Mouse (Mus musculus) heart, postnatal 4 days (tissue): Measurements from ENCODE around the gene Scarb1. TPM values are rescaled to one million over a fixed set of nuclear protein-coding genes. Genes with fewer than 3 reads are reported as not detected.

Experiments
- DNase-seq: peaks from one replicate; pipeline ENCODE4 v3.0.0; 2021
- total RNA-seq, 2 experiments: library from RNA; stranded (reverse); gene quantifications; 2 replicates each; pipeline ENCODE4 v1.2.3; 2021

Scarb1 gene
- total RNA-seq, 2 experiments from 2014 or later: 65.7 to 67.0 TPM

DNA sequence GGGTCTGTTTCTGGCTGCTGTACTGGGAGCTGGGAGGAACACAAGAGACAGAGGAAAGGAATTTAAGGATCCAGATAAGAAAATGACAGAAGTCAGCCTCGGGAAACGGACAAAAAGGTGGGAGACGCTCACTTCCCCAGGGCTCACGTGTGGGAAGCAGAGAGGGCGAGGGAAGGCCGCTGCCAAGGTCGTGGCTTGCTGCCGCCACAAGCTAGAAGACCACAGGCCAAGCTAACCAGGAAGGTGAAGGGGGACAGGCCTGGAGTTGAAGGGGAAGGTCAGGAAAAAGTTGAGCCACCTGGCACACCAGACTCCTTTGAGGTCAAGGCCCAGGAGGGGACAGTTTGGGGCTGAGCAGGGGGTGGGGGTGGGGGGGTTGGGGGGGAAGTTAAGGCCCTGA, 10.2 kb downstream of the Scarb1 start:
- DNase-seq: no peak

DNA sequence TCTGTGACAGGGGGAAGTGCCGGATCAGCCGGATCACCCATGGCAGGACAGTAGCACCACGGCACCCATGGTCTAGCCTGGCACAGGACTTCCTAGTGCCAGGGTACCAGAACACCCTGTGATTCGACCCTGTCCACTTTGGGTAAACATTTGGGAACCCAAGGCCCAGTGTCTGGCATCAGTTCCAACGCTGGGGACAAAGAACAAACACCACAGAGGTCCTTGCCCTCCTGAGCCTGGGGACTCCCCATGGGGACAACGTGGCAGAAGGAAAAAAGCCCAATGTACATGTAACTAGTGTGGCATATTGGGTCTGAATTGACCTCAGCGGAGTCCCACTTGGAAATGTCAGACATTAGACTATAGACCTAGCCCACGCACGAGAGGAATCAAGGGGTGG, 10.7 kb downstream of the Scarb1 start:
- DNase-seq: no peak

DNA sequence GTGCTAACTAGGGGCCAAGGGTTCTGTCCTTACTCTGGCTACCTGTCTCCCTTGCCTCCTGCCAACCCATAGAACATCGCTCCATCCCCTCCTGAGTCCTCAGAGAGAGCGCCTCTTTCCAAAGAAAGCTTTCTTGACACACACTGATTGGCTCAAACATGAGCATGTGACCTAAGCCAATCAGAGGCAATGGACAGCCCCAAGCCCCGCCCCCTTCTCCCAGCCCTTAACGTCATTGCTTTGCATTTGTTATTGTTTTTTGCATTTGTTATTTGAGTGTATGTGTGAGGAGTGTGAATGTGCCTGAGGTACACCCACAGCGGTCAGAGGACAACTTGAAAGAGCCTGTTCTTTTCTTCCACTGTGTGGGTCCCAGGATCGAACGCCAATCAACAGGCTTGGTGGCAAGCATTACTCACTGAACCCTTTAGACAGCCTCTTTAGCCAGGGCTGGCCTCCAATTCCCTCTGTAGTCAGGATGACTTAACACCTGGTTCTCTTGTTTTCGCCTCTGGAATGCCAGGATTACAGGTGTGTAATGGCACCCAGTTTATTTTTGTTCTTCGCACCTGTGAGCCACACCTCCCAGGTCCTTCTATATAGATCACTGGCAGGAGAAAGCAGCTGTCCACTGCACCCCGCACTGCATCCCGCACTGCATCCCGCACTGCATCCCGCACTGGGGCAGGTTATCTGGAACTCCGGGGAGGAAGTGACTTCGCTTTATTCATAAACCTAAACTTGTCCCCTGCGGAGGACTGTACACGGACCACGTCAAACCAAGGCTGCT, 13.1 kb downstream of the Scarb1 start:
- no peak for DNase-seq

DNA sequence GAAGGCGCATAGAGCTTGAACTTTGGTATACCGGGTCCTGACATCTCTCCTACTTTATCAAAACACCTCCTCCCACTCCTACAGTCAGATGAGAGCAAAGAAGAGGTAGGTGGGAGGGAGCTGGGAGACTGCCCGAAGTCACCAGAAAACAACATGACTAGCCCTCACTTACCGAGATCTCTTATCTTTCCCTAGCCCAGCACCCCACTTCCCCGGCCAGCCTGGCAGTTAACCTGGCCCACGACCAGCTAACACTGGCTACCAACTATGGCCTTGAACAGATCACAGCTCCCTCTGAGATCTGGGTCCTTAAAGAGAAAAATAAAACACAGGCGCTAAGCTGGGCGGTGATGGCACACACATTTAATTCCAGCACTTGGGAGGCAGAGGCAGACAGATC, 14.5 kb downstream of the Scarb1 start:
- DNase-seq: no peak

DNA sequence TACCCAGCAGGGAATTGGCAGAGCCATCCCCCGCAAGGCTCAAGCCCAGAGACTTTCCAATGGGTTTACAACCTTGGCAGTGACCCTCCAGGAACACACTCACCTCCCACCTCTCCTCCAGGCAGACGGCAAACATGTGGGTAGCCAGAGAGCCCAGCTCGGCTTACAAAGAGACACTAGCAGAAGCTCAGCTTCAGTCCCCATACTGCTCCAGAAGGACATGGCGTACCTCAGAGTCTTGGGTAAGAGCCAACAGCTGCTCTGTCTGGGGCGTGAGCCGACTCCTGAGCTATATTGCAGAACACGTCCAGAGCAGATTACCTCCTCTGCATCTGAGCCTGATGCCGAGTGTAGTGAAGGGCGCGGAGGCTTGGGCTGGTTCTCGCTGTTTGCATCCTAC, 15.0 kb downstream of the Scarb1 start:
- peak; percentile 44 for DNase-seq

DNA sequence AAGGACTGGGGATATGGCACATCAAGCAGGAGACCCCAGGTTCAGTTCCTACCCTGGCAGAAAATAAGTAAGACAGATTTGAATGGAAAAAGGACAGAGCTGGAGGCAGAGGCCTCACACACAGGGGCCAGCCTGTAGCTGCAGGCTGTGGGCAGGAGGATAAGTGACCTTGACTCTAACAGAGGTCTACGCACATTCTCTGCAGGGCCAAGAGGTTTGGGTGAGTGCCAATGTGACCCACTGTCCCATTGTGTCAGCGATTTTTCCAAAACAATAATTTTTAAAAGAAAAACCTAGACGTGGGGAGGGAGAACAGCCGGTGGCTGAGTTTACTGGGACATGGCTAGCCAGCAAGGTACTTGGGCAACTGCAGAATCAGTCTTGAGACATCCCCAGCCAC, 15.6 kb downstream of the Scarb1 start:
- DNase-seq: peak; percentile 39

DNA sequence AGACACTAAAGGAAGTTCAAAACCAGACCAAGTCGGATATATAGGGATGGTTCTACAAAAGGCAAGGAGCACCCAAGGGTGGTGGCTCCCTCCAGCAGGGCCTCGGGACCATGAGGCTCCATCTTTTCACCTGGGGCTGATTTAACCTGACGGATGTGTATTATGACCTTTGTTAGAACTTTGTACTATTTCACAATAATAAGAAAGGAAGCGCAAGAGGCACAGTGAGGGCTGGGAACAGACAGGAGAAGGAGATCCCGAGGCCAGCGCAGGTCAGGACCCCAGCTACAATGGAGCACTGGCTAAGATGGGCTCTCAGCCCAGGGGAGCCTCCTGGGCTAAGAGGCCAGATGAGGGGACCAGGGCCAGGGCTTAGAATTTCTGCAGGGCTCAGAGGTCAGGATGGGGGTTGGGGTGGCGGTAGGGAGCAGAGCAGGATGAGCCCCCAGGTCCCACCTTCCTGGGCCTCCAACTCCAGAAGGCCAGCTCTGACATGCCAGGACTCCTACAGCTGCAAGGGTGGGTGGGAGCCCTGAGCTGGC, 16.9 kb downstream of the Scarb1 start:
- DNase-seq: no peak

DNA sequence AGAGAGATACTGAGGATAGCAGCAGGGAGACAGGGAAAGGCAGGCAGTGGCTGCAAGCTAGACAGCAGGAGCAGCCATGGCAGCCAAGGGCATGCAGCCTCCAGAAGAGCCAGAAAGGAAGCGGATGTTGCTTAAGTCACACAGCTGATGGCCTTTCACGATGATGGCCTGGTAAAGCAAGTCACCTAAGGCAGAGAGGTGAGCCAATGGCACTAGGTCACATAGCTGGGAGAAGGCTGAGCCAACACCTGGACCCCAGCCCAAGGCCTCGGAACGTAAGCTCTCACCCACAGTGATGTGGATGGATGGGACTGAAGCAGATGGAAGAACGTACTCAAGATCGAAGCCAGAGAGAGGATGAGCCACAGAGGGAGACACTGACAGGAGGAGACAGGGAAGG, 17.8 kb downstream of the Scarb1 start:
- DNase-seq: no peak

DNA sequence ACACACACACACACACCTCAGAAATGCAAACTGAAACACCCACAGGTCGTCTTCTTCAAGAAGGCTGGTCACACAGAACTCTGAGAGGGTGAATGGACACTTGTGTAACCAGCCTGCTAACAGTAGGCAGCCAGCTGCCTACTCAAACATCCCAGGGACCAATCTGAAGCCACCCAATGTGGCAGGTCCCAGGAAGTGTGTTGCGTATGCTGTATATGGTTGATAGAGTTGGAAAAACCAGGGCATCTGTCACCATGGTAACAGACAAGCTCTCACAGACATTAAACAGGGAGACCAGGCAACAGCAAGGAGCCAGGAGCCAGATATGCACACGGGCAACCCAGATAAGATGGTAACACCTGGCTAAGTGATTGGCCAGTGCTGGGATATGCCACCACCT, 19.1 kb downstream of the Scarb1 start:
- no peak for DNase-seq

DNA sequence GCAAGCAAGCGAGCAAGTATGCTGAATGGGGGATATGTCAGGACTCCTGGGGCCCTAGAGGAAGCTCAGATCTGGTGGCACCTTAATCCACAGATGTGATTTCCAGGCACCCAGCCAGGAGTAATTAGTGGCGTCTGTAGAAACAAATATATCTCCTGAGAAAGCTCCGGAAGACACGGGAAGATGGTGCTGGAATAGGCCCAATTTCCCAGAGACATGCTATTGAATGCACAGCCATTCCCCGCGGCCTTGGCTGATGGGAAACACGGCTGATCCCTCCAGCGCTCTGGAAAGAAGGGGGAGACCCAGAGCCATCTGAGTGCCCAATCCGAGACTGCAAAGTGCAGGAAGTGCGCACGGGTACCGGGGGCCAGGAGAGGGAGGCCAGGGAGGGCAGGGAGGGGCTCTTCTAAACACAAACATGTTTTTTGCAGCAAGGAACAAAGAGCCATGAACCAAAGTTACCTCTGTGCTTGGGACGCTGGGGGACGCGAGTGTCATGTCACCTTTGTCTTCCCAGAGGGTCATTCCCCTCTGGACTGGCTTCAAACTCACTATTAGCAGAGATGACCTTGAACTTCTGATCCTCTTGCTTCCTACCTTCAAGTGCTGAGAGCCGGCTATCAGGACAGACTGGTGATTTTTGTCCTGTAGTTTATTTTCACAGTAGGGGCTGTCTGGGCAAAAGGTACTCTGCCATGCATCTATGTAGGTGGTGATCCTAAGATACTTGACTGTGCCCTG, 21.7 kb downstream of the Scarb1 start:
- peak; percentile 69 for DNase-seq

DNA sequence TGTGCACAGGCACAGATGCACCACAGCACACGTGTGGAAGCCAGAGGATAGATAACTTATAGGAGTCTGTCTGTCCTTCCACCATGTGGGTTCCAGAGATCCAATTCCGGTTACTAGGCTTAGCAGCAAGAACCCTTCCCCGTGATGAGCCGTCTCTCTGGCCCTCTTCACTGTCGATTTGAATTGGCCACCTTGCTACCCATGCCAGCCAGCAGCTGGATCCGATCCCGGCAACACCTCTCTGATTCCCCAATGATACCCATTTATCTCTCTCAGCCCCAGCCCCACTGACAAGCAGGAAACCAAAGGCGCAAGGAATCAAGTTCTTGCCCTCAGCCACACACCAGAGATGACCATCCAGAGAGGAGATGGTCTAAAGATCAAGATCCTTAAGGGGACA, 22.9 kb downstream of the Scarb1 start:
- no peak for DNase-seq

DNA sequence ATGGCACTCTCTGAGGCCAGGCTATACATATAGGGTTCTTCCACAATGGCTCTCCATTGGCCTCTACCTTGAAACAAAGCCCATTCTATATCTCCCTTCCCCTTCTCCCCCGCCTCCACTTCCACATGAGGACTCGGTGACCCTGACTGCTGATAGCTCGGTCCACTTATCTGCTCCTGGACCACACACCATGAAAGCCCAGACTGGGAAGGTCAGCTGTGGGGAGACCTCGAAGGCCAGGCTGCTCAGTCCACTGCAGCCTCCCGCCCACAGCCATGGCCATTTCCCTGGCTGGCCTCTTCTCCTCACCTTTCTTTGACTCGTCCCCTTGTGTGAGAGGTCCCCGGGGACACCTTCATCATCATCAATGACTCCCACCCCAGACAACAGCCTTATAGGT, 23.6 kb downstream of the Scarb1 start:
- DNase-seq: no peak

DNA sequence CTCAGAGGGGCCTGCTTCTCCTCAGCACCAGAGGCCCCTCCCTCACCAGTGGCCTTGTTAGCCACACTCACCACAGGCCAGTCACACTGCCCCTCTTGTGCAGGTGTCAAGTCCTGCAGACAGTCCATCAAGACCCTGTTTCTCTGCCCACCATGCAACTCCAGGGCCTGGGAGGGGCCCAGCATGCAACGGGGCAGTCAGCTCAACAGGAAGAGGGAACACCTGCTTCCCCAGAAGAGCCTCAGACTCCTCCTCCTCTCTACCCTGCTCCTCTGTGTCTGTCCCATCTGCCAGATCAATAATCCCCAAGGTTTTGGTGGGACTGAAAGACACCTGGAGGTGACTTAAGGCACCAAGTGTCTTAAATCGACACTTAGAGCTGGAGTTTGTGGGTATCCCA, 24.1 kb downstream of the Scarb1 start:
- DNase-seq: no peak

DNA sequence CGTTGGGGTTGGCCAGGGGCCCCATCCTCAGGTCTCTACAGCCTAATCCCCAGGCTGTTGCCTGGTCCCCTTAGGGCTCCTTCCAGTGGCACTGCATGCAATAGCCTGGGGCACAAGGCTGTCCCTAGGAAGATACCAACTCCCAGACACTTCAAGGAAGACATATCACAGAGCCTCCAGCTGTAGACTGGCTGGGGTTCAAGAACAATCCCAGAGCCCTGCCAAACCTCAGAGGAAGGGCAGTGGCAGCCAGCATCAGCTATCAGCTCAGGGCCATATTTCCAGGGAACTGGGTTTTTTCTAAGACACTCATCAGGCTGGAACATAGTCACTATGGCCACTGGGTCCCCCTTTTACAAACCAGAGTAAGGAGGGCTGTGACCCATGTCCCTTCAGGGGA, 25.8 kb downstream of the Scarb1 start:
- DNase-seq: no peak

DNA sequence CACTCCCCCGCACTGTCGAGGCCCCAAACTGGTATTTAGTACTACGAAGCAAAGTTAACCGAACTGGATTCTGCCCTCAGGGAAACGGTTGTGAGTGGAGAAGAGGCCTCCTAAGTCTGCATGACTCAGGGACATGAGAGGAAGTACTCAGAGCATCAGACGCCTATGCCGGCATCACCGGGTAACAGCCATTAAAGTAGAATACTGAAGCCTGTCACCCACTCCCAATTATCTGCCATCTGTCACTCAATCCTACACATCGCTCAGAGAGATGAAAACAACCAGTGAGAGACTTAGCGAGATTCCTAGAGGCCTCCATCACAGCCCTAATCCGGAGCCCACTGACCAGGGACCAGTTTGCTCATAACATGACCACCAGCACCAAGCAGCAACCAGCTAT, 26.9 kb downstream of the Scarb1 start:
- no peak for DNase-seq

DNA sequence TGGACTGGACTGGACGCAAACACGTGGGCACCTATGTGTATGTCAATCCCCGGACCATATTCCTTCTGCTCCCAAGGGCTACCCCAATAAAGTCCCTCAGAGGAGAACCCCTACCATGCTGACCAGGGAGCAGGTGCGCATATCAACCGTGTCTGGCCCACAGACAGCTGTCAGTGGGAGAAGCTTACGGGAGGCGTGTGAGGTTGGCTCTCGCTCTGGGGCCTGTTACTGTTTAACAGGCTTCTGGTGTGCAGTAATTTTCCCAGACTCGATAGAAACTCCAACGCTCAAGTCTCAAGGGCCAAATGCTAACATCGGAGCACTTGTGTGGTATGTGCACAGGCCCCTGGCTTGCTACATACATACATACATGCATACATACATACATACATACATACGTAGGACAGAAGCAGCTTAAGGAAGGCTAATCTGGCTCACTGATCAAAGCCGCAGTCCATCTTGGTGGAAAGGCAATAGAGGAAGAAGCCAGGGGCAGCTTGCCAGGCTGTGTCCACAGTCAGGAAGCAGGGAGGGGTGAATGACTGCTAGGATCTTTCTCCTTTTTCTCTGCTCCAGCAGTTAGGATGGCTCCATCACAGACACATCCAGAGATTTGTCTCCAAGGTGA, 27.8 kb downstream of the Scarb1 start:
- DNase-seq: peak; percentile 43

DNA sequence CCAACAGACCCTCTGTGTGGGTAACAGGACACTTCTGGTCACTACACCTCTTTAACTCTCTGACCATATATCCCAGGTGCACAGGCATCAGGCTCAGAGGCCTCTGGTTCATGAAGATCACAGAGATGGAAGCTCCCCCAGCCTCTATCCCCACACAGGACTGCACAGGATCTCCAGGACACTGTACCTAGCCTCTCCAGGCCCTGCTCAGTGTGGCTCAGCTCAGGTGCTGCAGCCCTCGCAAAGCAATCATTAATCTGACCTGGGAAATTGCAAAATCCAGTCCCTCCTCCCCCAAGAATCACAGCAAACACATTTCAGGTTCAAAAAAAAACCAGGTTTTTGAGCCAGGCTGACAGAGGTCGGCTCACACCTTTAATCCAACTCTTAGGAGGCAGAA, 29.9 kb downstream of the Scarb1 start:
- no peak for DNase-seq

DNA sequence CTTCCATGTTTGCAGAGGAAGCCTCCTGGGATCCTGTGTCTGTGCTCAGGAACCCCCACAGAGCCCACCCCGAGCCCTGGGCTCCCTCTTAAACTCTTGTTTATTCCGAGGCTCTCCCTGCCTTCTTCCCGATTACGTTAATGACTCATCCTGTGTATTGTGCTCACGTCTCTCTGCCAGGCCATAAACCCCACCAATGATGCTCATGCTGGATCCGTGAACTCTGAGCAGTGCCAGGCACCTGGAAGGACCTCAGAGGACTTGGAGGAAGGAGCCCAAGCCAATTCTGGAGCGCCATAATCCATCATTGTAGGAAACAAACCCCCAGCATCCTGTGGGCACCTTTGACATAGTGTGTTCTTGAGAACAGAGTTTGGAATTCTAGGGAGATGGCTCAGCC, 31.7 kb downstream of the Scarb1 start:
- no peak for DNase-seq

DNA sequence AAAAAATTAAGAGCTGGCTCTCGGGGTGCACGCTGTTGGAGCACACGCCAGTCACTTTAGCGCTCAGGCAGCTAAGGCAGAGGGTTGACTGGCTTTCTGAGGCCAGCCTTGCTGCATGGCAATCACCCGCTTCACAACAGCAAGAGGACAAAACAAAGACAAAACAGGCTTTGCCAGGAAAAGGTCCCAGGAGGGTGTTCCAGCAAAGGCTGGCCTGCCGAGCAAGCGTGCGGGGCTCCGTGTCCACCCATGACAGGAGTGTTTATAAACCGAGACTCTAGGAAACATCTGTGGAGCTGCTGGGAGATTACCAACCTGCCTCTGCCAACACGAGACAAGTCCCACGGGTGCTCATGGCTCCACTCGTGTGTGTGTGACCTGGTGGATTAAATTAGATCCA, 34.1 kb downstream of the Scarb1 start:
- DNase-seq: no peak

DNA sequence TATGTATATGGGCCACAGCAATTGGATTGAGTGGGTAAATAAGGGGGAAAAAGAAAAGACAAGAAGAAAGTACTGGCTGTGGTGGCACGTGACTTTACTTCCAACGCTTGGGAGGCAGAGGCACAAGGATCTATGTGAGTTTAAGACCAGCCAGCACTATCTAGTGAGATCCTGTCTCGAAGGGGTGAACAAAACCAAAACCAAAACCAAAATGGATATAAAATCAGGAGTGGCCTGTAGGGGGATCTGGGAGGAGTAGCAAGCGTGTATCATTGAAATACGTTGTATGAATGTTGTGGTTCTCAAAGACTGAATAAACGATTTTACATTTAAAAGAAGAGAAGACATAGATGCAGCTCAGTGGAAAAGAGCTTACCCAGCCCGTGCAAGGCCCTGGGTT, 34.5 kb downstream of the Scarb1 start:
- DNase-seq: no peak

DNA sequence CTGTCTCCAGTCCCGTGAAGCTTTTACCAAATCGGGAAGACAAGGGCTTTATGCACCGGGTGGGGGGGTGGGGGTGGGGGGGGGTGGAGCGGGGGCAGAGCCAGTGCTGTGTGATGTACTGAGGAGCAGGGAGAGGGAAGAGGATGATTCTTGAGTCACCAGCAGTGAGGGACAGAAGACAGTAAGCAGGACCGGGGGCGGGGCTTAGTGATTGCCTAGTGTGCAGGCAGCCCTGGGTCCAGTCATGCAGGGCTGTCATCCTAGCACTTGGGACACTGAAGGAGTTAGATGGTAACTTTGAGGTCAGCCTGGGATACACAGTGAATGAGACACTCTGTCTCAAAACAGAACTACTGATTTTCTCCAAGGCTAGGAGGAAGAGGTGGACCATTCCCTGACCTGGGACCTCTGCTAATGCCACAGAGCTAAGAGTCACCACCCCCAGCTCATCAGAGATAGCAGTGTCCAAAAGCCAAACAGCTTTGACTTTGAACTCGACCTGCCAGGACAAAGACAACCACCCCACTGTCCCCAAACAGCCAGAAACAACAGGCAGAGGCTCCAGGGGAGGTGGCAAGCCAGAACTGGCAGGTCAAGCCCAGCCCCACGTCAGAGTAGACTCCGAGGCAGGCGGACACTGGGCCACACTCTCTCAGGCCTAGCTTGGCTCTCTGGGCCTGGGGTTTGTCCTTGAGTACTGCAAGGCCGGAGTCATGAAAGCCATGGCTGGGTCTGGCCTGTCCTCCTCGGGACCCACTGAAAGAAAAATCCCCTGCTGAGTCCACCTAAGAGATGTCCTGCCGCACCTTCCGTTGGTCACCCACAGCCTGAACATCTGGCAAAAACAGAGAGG, 35.4 kb downstream of the Scarb1 start:
- DNase-seq: no peak

DNA sequence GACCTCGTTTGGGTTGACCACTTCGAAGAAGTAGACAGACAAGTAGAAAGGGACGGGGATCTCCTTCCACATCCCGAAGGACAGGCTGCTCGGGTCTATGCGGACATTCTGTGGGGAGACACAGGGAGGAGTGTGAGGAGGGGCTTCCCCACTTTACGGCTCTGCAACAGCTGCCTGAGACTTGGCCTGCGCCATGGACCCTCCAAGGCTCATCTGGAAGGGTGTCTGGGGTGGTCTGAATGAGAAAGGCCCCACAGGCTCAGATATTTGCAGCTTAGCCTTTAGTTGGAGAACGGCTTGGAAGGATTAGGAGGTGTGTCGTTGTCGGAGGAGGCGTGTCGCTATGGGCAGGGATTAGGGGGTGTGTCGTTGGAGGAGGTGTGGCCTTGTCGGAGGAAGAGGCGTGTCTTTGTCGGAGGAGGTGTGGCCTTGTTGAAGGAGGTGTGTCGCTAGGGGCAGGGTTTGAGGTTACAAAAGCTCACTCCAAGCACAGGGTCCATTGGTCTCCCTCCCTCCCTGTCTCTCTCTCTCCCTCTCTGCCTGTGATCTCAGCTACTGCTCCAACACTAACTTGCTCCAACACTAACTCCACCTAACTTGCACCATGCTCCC, 36.5 kb downstream of the Scarb1 start:
- DNase-seq: peak; percentile 24
